12 mouse cellular contexts compared by ENCODE assay signal in the genomic region with DNA sequence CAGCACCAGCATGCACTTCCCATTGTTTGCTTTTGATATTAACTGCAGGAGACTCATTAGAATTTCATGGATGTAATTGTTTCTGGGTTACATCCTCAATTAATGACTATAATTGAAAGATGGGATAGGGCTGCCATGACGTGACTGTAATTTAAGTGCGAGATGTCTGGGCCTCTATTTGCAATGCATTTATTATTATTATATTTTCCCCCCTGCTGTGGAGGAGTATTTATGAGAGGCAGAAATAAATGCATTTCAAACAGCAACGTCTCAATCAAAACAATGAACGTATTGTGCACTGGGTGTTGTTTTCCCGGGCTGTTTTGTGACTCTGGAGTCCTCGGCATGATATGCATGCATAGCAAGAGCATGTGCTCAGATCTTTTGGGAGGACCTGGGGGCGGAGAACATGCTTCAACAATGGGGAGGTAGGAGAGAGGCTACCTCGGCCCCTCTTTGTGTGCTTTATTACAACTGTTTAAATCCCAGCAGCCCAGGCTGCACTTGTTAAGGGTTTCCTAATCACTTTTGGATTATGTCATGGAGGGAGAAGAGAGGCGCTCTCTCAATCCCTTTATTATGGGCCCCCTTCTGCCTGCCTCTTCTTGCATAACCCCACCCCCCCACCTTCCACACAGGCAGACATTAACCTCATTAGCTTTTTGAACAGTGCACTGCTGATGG.
DNase-seq lines count a peak whose midpoint lies in the region; ATAC-seq and TF ChIP-seq lines count a peak whose summit lies in the region.
"Had no signal": no experiment of that assay in that cellular context is flagged by ENCODE, and none has a peak within 500 bp of the region (broad histone marks: within the 10 kb centered on the region; RNA-seq: fewer than 3 reads in every experiment).

No protein-coding gene starts in this region.

- peak overlapping the region; percentile 27; the same call in 1 of the 2 replicates for H3K4me2 ChIP-seq in forebrain, embryonic 13.5 days
- no peak overlapping the region; the same call in 1 of the 2 replicates for H3K4me2 ChIP-seq in intestine, embryonic 16.5 days (ENCODE audit: low read depth, low read length)
- H3K4me2 ChIP-seq in lung, postnatal 0 days (replicated peaks; ENCODE audit: low read depth, low read length): no peak overlapping the region
- H3K4me2 ChIP-seq: liver, embryonic 13.5 days had no signal

- no peaks in the 10 kb centered on the region for H3K36me3 ChIP-seq in forebrain, embryonic 13.5 days (ENCODE audit: poor library complexity, severe bottlenecking)
- H3K36me3 ChIP-seq in intestine, embryonic 16.5 days (ENCODE audit: control insufficient read depth, insufficient read depth, low read length): no peaks in the 10 kb centered on the region
- H3K36me3 ChIP-seq in lung, postnatal 0 days (ENCODE audit: insufficient read depth, low read length): no peaks in the 10 kb centered on the region
- H3K36me3 ChIP-seq: liver, embryonic 13.5 days had no signal

- peak overlapping the region; percentile 79 for H3K27ac ChIP-seq in forebrain, embryonic 13.5 days
- H3K27ac ChIP-seq in intestine, embryonic 16.5 days (ENCODE audit: low read length): peak overlapping the region; percentile 17
- 0 out of 2 replicates have a peak overlapping the region, but pooled peaks have one; percentile 32 for H3K27ac ChIP-seq in olfactory bulb, adult 2 months (ENCODE audit: insufficient read depth, low read depth, low read length)
- H3K27ac ChIP-seq in lung, postnatal 0 days (ENCODE audit: low read length): no peak overlapping the region
- H3K27ac ChIP-seq: liver, embryonic 13.5 days had no signal

- H3K9me3 ChIP-seq in forebrain, embryonic 13.5 days (replicated peaks): no peaks in the 10 kb centered on the region
- no peaks in the 10 kb centered on the region for H3K9me3 ChIP-seq in intestine, embryonic 16.5 days (ENCODE audit: control insufficient read depth, low read length)
- H3K9me3 ChIP-seq in lung, postnatal 0 days (ENCODE audit: low read length): no peaks in the 10 kb centered on the region
- H3K9me3 ChIP-seq: liver, embryonic 13.5 days had no signal

- H3K4me3 ChIP-seq in forebrain, embryonic 13.5 days: no peak overlapping the region
- no peak overlapping the region for H3K4me3 ChIP-seq in intestine, embryonic 16.5 days (ENCODE audit: low read length)
- no peak overlapping the region for H3K4me3 ChIP-seq in olfactory bulb, adult 2 months (ENCODE audit: insufficient read depth, low read depth, low read length)
- H3K4me3 ChIP-seq in lung, postnatal 0 days (ENCODE audit: low read depth, low read length): no peak overlapping the region
- H3K4me3 ChIP-seq: liver, embryonic 13.5 days had no signal

- TF ChIP-seq POLR2A in olfactory bulb, adult 2 months (IDR thresholded peaks at IDR 0.05; ENCODE audit: insufficient read depth, low read depth, low read length): no peak

- TF ChIP-seq EP300 in lung, postnatal 0 days (IDR thresholded peaks at IDR 0.05): no peak

- no peak for TF ChIP-seq CTCF in olfactory bulb, adult 2 months (IDR thresholded peaks at IDR 0.05; ENCODE audit: insufficient read depth, low read depth, low read length)
- no peak for TF ChIP-seq CTCF in lung, postnatal 0 days (IDR thresholded peaks at IDR 0.05)

- H3K4me1 ChIP-seq in forebrain, embryonic 13.5 days: peaks cover 21% of the 10 kb centered on the region
- H3K4me1 ChIP-seq in intestine, embryonic 16.5 days (ENCODE audit: control insufficient read depth, insufficient read depth, low read length): peaks cover 4% of the 10 kb centered on the region; the same call in 1 of the 2 replicates
- H3K4me1 ChIP-seq in olfactory bulb, adult 2 months (ENCODE audit: control insufficient read depth, insufficient read depth, low read length): peaks cover 4% of the 10 kb centered on the region; the same call in 1 of the 2 replicates
- no peaks in the 10 kb centered on the region for H3K4me1 ChIP-seq in lung, postnatal 0 days (ENCODE audit: insufficient read depth, low read depth, low read length)
- H3K4me1 ChIP-seq: liver, embryonic 13.5 days had no signal

- WGBS in forebrain, embryonic 13.5 days: 8% methylated on average over 9 of the region's 9 CpGs
- WGBS in intestine, embryonic 16.5 days: 68% methylated on average over 9 of the region's 9 CpGs
- 40% methylated on average over 9 of the region's 9 CpGs for WGBS in olfactory bulb, adult 2 months
- 76% methylated on average over 9 of the region's 9 CpGs for WGBS in lung, postnatal 0 days

- no peaks in the 10 kb centered on the region for H3K27me3 ChIP-seq in forebrain, embryonic 13.5 days
- H3K27me3 ChIP-seq in intestine, embryonic 16.5 days (replicated peaks; ENCODE audit: control insufficient read depth, insufficient read depth, low read length): no peaks in the 10 kb centered on the region
- H3K27me3 ChIP-seq in lung, postnatal 0 days (replicated peaks; ENCODE audit: insufficient read depth, low read length): no peaks in the 10 kb centered on the region
- H3K27me3 ChIP-seq: liver, embryonic 13.5 days had no signal

- no peak overlapping the region for H3K9ac ChIP-seq in forebrain, embryonic 13.5 days
- H3K9ac ChIP-seq in intestine, embryonic 16.5 days (ENCODE audit: low read depth, low read length): no peak overlapping the region
- H3K9ac ChIP-seq in lung, postnatal 0 days (replicated peaks; ENCODE audit: low read depth): no peak overlapping the region
- H3K9ac ChIP-seq: liver, embryonic 13.5 days had no signal

- peak; percentile 43 for DNase-seq in embryo, embryonic 11 days
- DNase-seq in lung, postnatal 0 days (ENCODE audit: low spot score): no peak
- DNase-seq in lung, adult 18-20 months: no peak
- no peak for DNase-seq in spleen, postnatal 4 days (ENCODE audit: low spot score in 2 of 2)
- DNase-seq: gastrocnemius, postnatal 14 days; heart, postnatal 10 days; liver, embryonic 13.5 days; right cerebral cortex, postnatal 25 days had no signal

- ATAC-seq in forebrain, embryonic 13.5 days: peak; percentile 85
- peak; percentile 9; the same call in 1 of the 2 replicates for ATAC-seq in intestine, embryonic 16.5 days
- no peak for ATAC-seq in lung, postnatal 0 days
- ATAC-seq: activated CD4-positive, CD25-positive, alpha-beta regulatory T cell, adult 4 months had no signal
